ENCODE assay signal across 11 mouse cellular contexts in genomic region chr3:84059261-84059660, GRCm38 (mm10). TPM values are rescaled to one million over a fixed set of nuclear protein-coding genes. Genes with fewer than 3 reads are reported as not detected.
A peak's percentile ranks its signal among the peaks of the same experiment; 100 is the strongest.
DNase-seq lines count a peak whose midpoint lies in the region; ATAC-seq and TF ChIP-seq lines count a peak whose summit lies in the region.
"Had no signal": no experiment of that assay in that cellular context is flagged by ENCODE, and none has a peak within 500 bp of the region (broad histone marks: within the 10 kb centered on the region; RNA-seq: fewer than 3 reads in every experiment).

No protein-coding gene starts in this region.

- H3K4me1 ChIP-seq in lung, embryonic 16.5 days (replicated peaks; ENCODE audit: control insufficient read depth, insufficient read depth, low read length) = peaks cover 18% of the 10 kb centered on the region
- H3K4me1 ChIP-seq in stomach, embryonic 15.5 days = peaks cover 6% of the 10 kb centered on the region; the same call in 1 of the 2 replicates

- intact Hi-C loops in gastrocnemius, adult 2 months (cut with DNase I) = no loop called here

- DNase-seq in gastrocnemius, adult 2 months = no peak
- no peak for DNase-seq in gastrocnemius, adult 8-10 months (ENCODE audit: low spot score in 2 of 2)
- no peak for DNase-seq in lung, postnatal 4 days
- DNase-seq in fat pad, adult 2 months (ENCODE audit: extremely low read depth, low read depth, low spot score) = peak; percentile 79
- no peak for DNase-seq in adrenal gland, postnatal 14 days
- DNase-seq in cerebellum, adult 8-10 months = no peak
- DNase-seq: B cell, adult 2 months; heart, postnatal 4 days had no signal

- WGBS in lung, embryonic 16.5 days = 23% methylated on average over 13 of the region's 13 CpGs
- 25% methylated on average over 13 of the region's 13 CpGs for WGBS in stomach, embryonic 15.5 days

- H3K27me3 ChIP-seq in lung, embryonic 16.5 days (ENCODE audit: control insufficient read depth, insufficient read depth, low read depth, low read length) = no peaks in the 10 kb centered on the region
- H3K27me3 ChIP-seq in stomach, embryonic 15.5 days (replicated peaks) = no peaks in the 10 kb centered on the region
- H3K27me3 ChIP-seq: Patski had no signal

- peak; percentile 73 for ATAC-seq in lung, embryonic 16.5 days (ENCODE audit: low read depth)
- no peak for ATAC-seq in stomach, embryonic 15.5 days (ENCODE audit: insufficient read depth, low FRiP score, low read depth)
- ATAC-seq: Patski had no signal

- no peaks in the 10 kb centered on the region for H3K36me3 ChIP-seq in lung, embryonic 16.5 days (ENCODE audit: control insufficient read depth, insufficient read depth, low read length)
- no peaks in the 10 kb centered on the region for H3K36me3 ChIP-seq in stomach, embryonic 15.5 days

- peak overlapping the region; percentile 15; the same call in 1 of the 2 replicates for H3K9ac ChIP-seq in lung, embryonic 16.5 days (ENCODE audit: low read length)
- no peak overlapping the region for H3K9ac ChIP-seq in stomach, embryonic 15.5 days

- TF ChIP-seq CTCF in gastrocnemius, adult 2 months (IDR thresholded peaks at IDR 0.05) = no peak

- peaks cover 3% of the 10 kb centered on the region; the same call in 1 of the 2 replicates for H3K9me3 ChIP-seq in lung, embryonic 16.5 days (ENCODE audit: control insufficient read depth, low read length)
- no peaks in the 10 kb centered on the region for H3K9me3 ChIP-seq in stomach, embryonic 15.5 days

- H3K4me2 ChIP-seq in lung, embryonic 16.5 days (ENCODE audit: low read depth, low read length) = peak overlapping the region; percentile 32
- H3K4me2 ChIP-seq in stomach, embryonic 15.5 days = peak overlapping the region; percentile 20

- H3K27ac ChIP-seq in gastrocnemius, adult 2 months = no peak overlapping the region
- peak overlapping the region; percentile 21 for H3K27ac ChIP-seq in lung, embryonic 16.5 days (ENCODE audit: low read length)
- peak overlapping the region; percentile 49; the same call in 1 of the 2 replicates for H3K27ac ChIP-seq in stomach, embryonic 15.5 days

- peak overlapping the region; percentile 15; the same call in 1 of the 2 replicates for H3K4me3 ChIP-seq in gastrocnemius, adult 2 months
- no peak overlapping the region for H3K4me3 ChIP-seq in lung, embryonic 16.5 days (ENCODE audit: low read length)
- no peak overlapping the region for H3K4me3 ChIP-seq in stomach, embryonic 15.5 days (replicated peaks)

RNA-seq across cellular contexts. Expression of gene Tmem131l, which starts 19.3 kb away (rescaled TPM):
- 10 to 100 TPM; 12.0 to 17.4 TPM for total RNA-seq in gastrocnemius, adult 2 months (2021)
- total RNA-seq in gastrocnemius, adult 8-10 months (2022) = 10 to 100 TPM in 3 of 4 experiments, 1 to 10 TPM in 1; 8.7 to 13.1 (median 11.6) TPM
- 46.4 and 47.0 TPM in 2 replicates for polyA plus RNA-seq in lung, embryonic 16.5 days (2015; fragmentation: Nextera tagmentation; extraction: Ambion mirVana)
- polyA plus RNA-seq in stomach, embryonic 15.5 days (2015; fragmentation: Nextera tagmentation; extraction: Ambion mirVana) = 40.2 and 44.9 TPM in 2 replicates
- total RNA-seq in adrenal gland, postnatal 14 days (2021) = 45.7 and 60.1 TPM in 2 replicates
